Mouse (Mus musculus) kidney, adult 9 months (tissue): ENCODE measurements at regions not wholly inside any gene's neighbourhood (a gene's known extent, or its start where the extent isn't known, plus 50 kb on each side); places are given as distances from the start of the nearest gene placed in this dataset.

ENCODE experiments used
- DNase-seq: peaks from one replicate; pipeline ENCODE4 v3.0.0; 2022

DNA sequence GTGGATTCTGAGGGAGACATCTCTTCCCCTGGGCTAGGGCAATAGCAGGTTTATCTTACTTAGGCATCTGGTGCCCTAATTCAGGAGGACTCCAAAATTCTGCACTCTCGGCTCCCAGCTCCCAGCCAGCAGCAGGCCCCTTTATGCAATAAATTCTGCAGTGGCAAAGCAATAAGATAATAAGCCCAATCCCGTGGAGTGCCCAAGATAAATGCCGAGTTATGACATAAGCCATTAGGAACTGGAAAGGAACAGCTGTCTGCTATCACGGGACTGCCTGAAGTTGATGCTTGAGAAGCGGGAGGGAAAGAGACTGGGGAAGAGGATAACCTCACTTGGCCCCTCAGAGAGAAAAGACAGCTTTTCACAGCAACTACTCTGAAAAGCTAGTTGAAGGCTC, 159.0 kb downstream of the 1190002N15Rik start:
- DNase-seq: no peak

DNA sequence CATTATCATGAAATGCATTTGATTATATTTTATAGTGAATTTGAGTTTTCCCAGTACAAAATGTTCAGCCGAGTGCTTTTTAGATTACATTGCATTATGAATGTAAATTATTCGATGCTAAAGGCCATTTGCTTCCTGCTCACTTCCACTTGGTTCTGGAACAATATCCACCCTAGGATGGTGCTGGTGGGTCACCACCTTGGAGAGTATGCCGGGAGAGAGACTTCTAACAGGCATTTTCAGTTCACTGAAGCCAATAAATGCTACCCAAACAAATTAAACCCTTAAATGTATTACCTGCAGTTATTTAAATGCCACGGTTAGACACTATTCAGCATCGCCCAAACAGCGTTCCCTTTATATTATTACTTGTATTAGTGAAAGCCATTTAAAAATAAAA, 159.6 kb downstream of the 1190002N15Rik start:
- DNase-seq: no peak

GRCm38 (mm10) chr9:94377346-94378039, 160.4 kb downstream of the 1190002N15Rik start:
- peak; percentile 8 for DNase-seq

DNA sequence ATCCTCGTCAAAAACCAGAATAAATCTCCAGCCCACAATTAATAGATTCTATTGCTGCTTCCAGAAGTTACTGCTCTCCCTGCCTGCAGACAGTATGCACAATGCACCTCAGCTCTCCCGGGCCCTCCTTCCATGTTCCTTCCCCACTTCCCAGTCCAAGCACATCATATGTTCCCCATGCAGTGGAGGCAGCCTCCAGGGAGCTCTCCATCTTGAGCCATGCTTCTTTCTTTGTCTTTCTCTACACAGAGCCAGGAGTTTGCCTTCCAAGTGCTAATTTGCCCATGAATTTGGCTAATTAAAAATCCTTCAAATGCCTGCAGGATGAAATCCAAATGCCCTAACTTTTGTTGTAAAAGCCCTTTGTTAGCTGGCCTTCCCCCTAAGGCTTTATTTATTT, 166.9 kb downstream of the 1190002N15Rik start:
- no peak for DNase-seq

DNA sequence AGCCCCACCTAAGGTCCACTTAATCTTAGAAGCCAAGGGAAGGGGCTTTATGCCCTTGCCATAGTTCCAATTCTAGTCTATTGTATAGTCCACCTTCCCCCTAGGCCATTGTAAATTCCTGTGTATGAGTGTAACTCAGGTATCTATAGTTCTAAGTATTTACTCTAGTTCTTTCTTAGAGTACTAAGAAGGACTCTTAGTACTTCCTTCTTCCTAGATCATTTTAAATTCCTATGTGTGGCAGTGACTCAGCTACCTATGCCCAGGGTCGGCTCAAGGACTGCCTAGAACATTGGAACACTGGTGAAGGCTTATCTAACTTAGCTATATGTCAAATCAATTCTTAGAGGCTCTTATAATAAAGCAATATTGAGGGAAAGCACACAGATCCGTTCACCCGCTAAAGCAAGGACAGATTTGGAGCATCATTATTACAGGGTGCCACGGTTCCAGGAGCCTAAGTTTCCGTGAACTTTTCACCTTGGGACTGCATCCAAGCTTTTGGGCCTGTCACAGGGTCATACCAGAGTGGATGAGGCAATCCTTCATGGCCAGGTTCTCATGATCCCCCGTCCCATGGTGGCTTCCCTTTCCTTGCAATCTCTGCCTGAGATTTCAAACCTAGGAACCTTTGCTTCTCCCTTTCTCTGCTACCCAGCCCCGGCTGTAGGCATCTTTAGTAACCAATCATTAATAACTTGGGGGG, 169.5 kb downstream of the 1190002N15Rik start:
- DNase-seq: no peak

- DNase-seq: no peak
Measured at GRCm38 (mm10) chr9:94361877-94362697, 175.8 kb downstream of the 1190002N15Rik start.

GRCm38 (mm10) chr9:94361011-94361410, 176.9 kb downstream of the 1190002N15Rik start:
- no peak for DNase-seq

- DNase-seq: no peak
Measured at GRCm38 (mm10) chr9:94358150-94358549, 179.7 kb downstream of the 1190002N15Rik start.

- DNase-seq: no peak
Measured at GRCm38 (mm10) chr9:94342011-94342410, 195.9 kb downstream of the 1190002N15Rik start.

GRCm38 (mm10) chr9:94341531-94341930, 196.3 kb downstream of the 1190002N15Rik start:
- no peak for DNase-seq

DNA sequence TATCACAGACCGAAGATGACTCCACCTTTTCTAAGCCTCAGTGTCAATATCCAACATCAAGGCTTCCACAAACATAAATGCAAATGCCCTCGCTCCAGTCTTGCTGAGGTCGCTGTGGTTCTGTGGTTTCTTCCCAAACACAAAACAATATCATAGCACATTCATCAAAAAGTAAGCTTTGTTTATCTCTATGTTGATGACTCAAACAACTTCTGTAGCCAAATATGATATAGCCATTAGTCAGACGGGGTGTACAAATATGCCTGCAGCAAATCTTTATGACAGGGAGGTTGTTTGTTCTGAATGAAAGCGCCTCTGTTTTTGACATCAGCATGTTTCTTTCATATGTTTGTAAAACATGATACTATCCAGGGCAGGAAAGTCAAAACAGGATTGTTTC, 204.4 kb downstream of the 1190002N15Rik start:
- DNase-seq: no peak

GRCm38 (mm10) chr9:94323011-94323410, 214.9 kb downstream of the 1190002N15Rik start:
- no peak for DNase-seq

DNA sequence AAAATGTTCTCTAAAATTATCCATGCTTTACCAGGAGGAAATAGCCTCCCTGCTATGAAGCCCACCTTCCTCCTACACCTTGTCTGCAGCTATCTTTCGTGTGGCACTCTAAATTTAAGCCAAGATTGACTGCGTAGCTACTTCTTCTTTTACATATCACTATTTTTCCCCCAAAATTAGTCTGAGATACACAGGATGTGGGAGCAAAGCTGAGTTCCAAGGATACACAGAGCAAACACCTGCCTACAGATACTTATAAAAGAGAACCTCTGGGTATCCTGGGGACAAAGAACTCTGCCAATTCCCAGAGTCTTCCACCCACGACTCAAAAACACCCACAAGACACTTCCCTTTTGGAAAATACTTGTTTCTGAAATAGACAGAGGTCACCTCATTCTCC, 235.3 kb downstream of the 1190002N15Rik start:
- DNase-seq: no peak

- DNase-seq: no peak
Measured at GRCm38 (mm10) chr9:94301896-94302295, 236.0 kb downstream of the 1190002N15Rik start.

GRCm38 (mm10) chr9:94295431-94295830, 242.4 kb downstream of the 1190002N15Rik start:
- DNase-seq: no peak

GRCm38 (mm10) chr9:94292147-94292546, 245.7 kb downstream of the 1190002N15Rik start:
- DNase-seq: no peak

DNA sequence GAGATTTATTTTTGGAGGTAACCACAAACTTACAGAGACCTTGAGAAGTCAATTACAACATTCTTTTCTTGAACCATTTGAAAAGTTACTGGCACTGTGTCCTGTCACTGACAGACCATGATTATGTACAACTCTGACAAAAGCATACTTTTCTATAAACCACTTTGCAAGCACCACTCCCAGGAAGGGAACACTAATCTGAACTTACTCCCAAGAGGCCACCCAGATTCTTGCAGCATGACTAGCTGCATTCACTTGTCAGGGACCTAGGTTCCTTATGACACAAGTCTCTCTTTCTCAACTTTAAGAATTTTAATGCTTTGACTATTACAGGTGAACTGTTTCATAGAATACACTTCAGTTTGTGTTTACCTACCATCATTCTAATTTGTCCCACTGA, 248.3 kb downstream of the 1190002N15Rik start:
- no peak for DNase-seq

- DNase-seq: no peak
Measured at GRCm38 (mm10) chr9:94287559-94287958, 250.3 kb downstream of the 1190002N15Rik start.

DNA sequence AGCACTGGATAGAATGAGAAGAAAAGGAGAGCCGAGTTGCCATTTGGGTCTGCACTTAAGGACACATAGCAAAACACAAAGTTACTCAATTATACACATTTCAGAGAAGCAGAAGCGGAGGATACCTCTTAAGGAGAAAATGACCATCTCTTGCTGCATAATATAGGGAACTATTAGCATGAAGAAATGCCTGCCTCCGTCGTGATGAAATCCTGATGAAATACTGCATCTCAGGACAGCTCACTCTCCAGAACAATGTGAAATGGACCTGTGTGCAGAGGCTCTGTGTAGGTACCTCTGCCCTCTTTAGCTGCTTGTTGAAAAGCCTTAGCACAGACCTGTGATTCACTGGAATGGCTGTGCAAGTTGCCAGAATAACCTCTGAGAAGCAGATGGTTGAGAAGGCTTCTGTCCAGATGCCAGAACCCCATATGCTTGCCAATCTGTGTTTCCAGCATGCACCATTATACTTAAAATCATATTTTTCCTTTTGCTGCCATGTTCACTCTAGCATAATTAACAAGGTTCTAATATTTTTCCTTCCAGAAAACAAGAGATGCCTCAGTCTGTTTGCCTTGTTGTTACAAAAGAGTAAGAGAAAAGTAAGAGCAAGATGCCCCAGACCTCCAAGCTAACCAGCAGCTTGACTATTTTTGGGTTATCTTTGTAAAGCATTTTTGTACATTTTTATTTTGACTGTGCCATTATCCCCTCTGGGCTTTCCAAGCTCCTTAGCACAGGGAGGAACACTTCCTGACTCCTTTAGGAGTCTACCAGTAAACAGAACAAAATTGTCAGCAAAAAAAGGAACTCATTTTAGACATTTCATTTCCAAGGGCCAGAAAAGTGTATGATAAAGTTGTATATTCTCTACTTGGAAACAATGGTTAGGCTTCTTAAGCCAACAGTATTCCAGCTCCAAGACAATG, 259.0 kb downstream of the 1190002N15Rik start:
- DNase-seq: no peak

- DNase-seq: no peak
Measured at GRCm38 (mm10) chr9:94277096-94277495, 260.8 kb downstream of the 1190002N15Rik start.

DNA sequence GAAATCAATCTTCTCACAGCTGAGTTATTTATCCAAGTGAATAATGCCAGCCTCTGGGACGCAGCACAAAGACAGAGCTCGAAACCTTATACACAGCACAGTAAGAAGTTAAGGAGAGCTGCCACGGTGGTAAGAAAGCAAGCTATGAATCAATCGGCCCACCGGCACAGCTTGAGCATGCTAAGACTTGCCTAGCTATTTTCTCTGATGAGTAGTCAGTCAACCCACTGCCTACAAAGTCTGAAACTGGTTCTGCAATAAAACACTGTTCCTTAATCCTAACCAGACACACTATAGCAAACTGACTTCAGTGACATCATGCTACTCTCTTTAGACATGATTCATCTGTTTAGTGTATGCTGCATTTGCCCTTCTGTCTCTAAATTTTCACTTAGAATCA, 268.7 kb downstream of the 1190002N15Rik start:
- DNase-seq: no peak

GRCm38 (mm10) chr9:94267243-94267642, 270.6 kb downstream of the 1190002N15Rik start:
- no peak for DNase-seq
